Mouse (Mus musculus): ENCODE measurements around the gene Slc27a5. TPM values are rescaled to one million over a fixed set of nuclear protein-coding genes. Genes with fewer than 3 reads are reported as not detected.

The Slc27a5 gene
- total and polyA plus RNA-seq, 3 experiments = 0.04 TPM; not detected in 2

DNA sequence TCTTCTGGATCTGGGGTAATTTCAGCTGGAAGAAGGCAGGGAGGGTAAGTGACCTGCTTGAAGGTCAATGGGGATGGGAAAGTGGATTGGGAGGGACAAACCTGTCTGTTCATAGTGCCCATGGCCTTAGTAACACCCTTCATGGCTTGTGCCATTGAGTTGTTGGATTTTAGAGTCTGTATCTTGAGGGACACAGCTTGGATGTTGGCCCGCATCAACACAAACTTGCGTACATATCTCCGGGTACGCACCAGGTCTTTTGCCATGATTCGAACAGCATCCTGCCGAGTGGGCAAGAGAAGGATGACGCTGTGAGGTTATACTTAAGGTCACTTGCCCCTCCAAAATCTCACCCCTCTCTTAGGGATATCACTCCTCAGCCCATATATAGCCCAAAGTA lies 34.5 kb upstream of the Slc27a5 start:
- Histone ChIP-seq H3K36me3 (replicated peaks in 1 of 2; ENCODE audit: control insufficient read depth in 1 of 2, insufficient read depth in 1 of 2, low read length in 1 of 2) (peaks cover 69 to 79% of the 10 kb centered on the region in 2 experiments), H3K9me3 (replicated peaks; ENCODE audit: low read length) (no peaks in the 10 kb centered on the region), H3K27me3 (replicated peaks) (no peaks in the 10 kb centered on the region)

DNA sequence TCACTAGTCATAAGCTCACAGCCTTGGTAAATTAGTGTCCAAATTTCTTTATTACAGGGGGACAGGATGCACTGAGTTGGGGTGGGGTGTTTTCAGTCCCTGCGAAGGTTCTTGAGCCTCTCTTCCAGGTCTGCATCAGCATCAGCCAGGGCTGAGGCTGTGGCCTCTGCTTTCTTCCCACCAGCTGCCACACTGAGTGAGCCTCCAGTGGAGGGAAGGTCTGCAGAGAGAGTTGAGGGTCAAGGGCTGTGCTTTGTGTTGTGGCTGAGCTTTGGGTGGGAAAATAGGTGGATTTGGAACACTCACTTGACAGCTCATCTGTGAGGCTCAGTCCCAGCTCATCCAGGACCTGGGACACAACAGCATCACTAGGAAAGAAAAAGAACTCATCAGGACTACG lies 34.0 kb upstream of the Slc27a5 start:
- Histone ChIP-seq H3K4me1 (ENCODE audit: control insufficient read depth in 1 of 2, insufficient read depth in 2 of 2) (peaks cover 20 to 71% of the 10 kb centered on the region in 2 experiments), H3K4me3 (replicated peaks in 1 of 3; ENCODE audit: low read depth in 2 of 3, low read length in 2 of 3, poor library complexity in 1 of 3) (no peak overlapping the region), H3K27me3 (replicated peaks) (no peaks in the 10 kb centered on the region), H3K27ac (ENCODE audit: insufficient read depth, low read depth) (no peak overlapping the region), H3K9ac (ENCODE audit: insufficient read depth, low read depth) (no peak overlapping the region), H3K36me3 (replicated peaks in 1 of 2; ENCODE audit: control insufficient read depth in 1 of 2, insufficient read depth in 1 of 2, low read length in 1 of 2) (peaks cover 74 to 85% of the 10 kb centered on the region in 2 experiments), H3K9me3 (replicated peaks; ENCODE audit: low read length) (no peaks in the 10 kb centered on the region), H3K4me2 (ENCODE audit: insufficient read depth, low read depth, poor library complexity, severe bottlenecking) (no peak overlapping the region), H3K79me2 (replicated peaks; ENCODE audit: control insufficient read depth, extremely low read depth, insufficient read depth, poor library complexity, severe bottlenecking) (peaks cover 23% of the 10 kb centered on the region)
- TF ChIP-seq EP300 (IDR thresholded peaks at IDR 0.05; ENCODE audit: low read length) (no peak), POLR2A (IDR thresholded peaks at IDR 0.05; ENCODE audit: low read depth, low read length) (peak; percentile 45; the same call in 1 of the 2 replicates)
- DNase-seq (ENCODE audit: extremely low read depth) = no peak
- dilution Hi-C loops (cut with MboI; ENCODE audit: extremely low pct_ligation_motif_present, extremely low pct_unique_long_range_greater_than_20kb, low sequenced_read_pairs) (no loop called here), in situ Hi-C loops (cut with MboI; ENCODE audit: low pct_ligation_motif_present, low pct_unique_long_range_greater_than_20kb, low sequenced_read_pairs) (no loop called here)

More for the DNA sequence above, 34.5 kb upstream of the Slc27a5 start:
- H3K4me2 ChIP-seq (ENCODE audit: insufficient read depth, low read depth, poor library complexity, severe bottlenecking) = no peak overlapping the region
- dilution Hi-C loops (cut with MboI; ENCODE audit: extremely low pct_ligation_motif_present, extremely low pct_unique_long_range_greater_than_20kb, low sequenced_read_pairs) (no loop called here), in situ Hi-C loops (cut with MboI; ENCODE audit: low pct_ligation_motif_present, low pct_unique_long_range_greater_than_20kb, low sequenced_read_pairs) (no loop called here)
- H3K79me2 ChIP-seq (replicated peaks; ENCODE audit: control insufficient read depth, extremely low read depth, insufficient read depth, poor library complexity, severe bottlenecking) = peaks cover 24% of the 10 kb centered on the region
- H3K27ac ChIP-seq (ENCODE audit: insufficient read depth, low read depth) = no peak overlapping the region
- TF ChIP-seq JUND (conservative IDR thresholded peaks at IDR 0.05; ENCODE audit: low read depth, low read length) (no peak), NRF1 (IDR thresholded peaks at IDR 0.05; ENCODE audit: low read depth, low read length) (no peak), ELF1 (IDR thresholded peaks at IDR 0.05; ENCODE audit: low read depth, low read length) (no peak), USF2 (conservative IDR thresholded peaks at IDR 0.05; ENCODE audit: low read depth, low read length) (no peak), MXI1 (IDR thresholded peaks at IDR 0.05; ENCODE audit: low read depth, low read length) (no peak), CTCF (conservative IDR thresholded peaks at IDR 0.05 in 1 of 2, IDR thresholded peaks at IDR 0.05 in 1 of 2; ENCODE audit: low read depth in 2 of 2, low read length in 2 of 2) (no peak), HCFC1 (IDR thresholded peaks at IDR 0.05; ENCODE audit: low read depth, low read length) (no peak), IRF4 (IDR thresholded peaks at IDR 0.05; ENCODE audit: low read depth, low read length) (no peak), MAZ (IDR thresholded peaks at IDR 0.05; ENCODE audit: low read depth, low read length) (no peak), BHLHE40 (IDR thresholded peaks at IDR 0.05; ENCODE audit: low read depth, low read length) (no peak), UBTF (IDR thresholded peaks at IDR 0.05; ENCODE audit: low read depth, low read length) (no peak), NELFE (IDR thresholded peaks at IDR 0.05; ENCODE audit: low read depth, low read length) (no peak), JUN (IDR thresholded peaks at IDR 0.05; ENCODE audit: insufficient read depth, low read depth, low read length) (no peak), SIN3A (IDR thresholded peaks at IDR 0.05; ENCODE audit: low read length) (no peak)
- no peak overlapping the region for H3K4me3 ChIP-seq (replicated peaks in 1 of 3; ENCODE audit: low read depth in 2 of 3, low read length in 2 of 3, poor library complexity in 1 of 3)
- H3K4me1 ChIP-seq (ENCODE audit: control insufficient read depth in 1 of 2, insufficient read depth in 2 of 2) = peaks cover 20 to 66% of the 10 kb centered on the region in 2 experiments
- DNase-seq (ENCODE audit: extremely low read depth) = no peak
- H3K9ac ChIP-seq (ENCODE audit: insufficient read depth, low read depth) = no peak overlapping the region
